ENCODE assay signal across 8 mouse cellular contexts in the genomic region with DNA sequence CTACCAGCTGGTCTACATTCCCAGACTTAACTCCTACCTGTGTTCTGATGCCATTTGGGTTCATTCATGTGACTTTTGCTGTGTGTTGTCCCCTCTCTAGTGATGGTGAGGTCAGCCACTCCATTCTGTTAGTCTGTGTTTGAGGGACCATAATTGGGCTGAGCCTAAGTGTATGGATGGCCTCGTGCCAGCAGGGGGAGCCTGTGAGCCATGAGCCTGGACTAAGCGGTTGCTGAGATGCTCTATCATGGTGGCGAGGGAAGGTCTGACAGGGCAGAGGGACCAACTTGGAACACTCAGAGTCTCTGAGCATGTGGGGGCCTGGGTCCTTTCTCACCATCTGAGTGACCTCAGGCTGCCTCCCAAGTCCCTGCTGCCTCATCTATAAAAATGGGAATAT. TPM values are rescaled to one million over a fixed set of nuclear protein-coding genes. Genes with fewer than 3 reads are reported as not detected.
DNase-seq lines count a peak whose midpoint lies in the region; ATAC-seq and TF ChIP-seq lines count a peak whose summit lies in the region.

No protein-coding gene starts in this region.

- H3K4me1 ChIP-seq in heart, embryonic 11.5 days (ENCODE audit: control insufficient read depth, insufficient read depth, low read length): peaks cover 18% of the 10 kb centered on the region
- H3K4me1 ChIP-seq in limb, embryonic 13.5 days: peaks cover 39% of the 10 kb centered on the region
- peaks cover 35% of the 10 kb centered on the region for H3K4me1 ChIP-seq in midbrain, embryonic 15.5 days
- H3K4me1 ChIP-seq in spleen, adult 2 months (ENCODE audit: control insufficient read depth, insufficient read depth, insufficient read length): peaks cover 4% of the 10 kb centered on the region; the same call in 1 of the 2 replicates

- no peak overlapping the region for H3K4me2 ChIP-seq in heart, embryonic 11.5 days
- no peak overlapping the region for H3K4me2 ChIP-seq in limb, embryonic 13.5 days (replicated peaks)
- no peak overlapping the region for H3K4me2 ChIP-seq in midbrain, embryonic 15.5 days

- no peak overlapping the region for H3K4me3 ChIP-seq in heart, embryonic 11.5 days (ENCODE audit: low read depth, low read length)
- no peak overlapping the region for H3K4me3 ChIP-seq in limb, embryonic 13.5 days
- H3K4me3 ChIP-seq in midbrain, embryonic 15.5 days: no peak overlapping the region
- no peak overlapping the region for H3K4me3 ChIP-seq in spleen, adult 2 months (ENCODE audit: extremely low read depth, insufficient read depth, insufficient read length)

- no peaks in the 10 kb centered on the region for H3K9me3 ChIP-seq in heart, embryonic 11.5 days (replicated peaks; ENCODE audit: control insufficient read depth, low read length)
- no peaks in the 10 kb centered on the region for H3K9me3 ChIP-seq in limb, embryonic 13.5 days
- no peaks in the 10 kb centered on the region for H3K9me3 ChIP-seq in midbrain, embryonic 15.5 days

- DNase-seq in heart, adult 11 months: peak; percentile 94
- peak; percentile 89 for DNase-seq in embryo, embryonic 11 days
- peak; percentile 75 to 91 for DNase-seq in heart, adult 18-20 months
- DNase-seq in kidney, adult 8-10 months: peak; percentile 73 to 84
- peak; percentile 55 to 80 for DNase-seq in spleen, adult 2 months (ENCODE audit: low read depth in 1 of 2, low spot score in 2 of 2)

- no peak for TF ChIP-seq POLR2A in spleen, adult 2 months (IDR thresholded peaks at IDR 0.05; ENCODE audit: low read depth, low read length)

- peak; percentile 98 for TF ChIP-seq CTCF in spleen, adult 2 months (IDR thresholded peaks at IDR 0.05; ENCODE audit: extremely low read depth, insufficient read depth, insufficient read length, insufficient replicate concordance)

- H3K27me3 ChIP-seq in heart, embryonic 11.5 days (ENCODE audit: control insufficient read depth, insufficient read depth, low read length): peaks cover 21% of the 10 kb centered on the region
- peaks cover 24% of the 10 kb centered on the region for H3K27me3 ChIP-seq in limb, embryonic 13.5 days
- H3K27me3 ChIP-seq in midbrain, embryonic 15.5 days (replicated peaks): 0 out of 2 replicates have a peak, but pooled peaks cover 3% of the 10 kb centered on the region
- no peaks in the 10 kb centered on the region for H3K27me3 ChIP-seq in spleen, adult 2 months (ENCODE audit: control insufficient read depth, insufficient read depth, low read length)

- H3K27ac ChIP-seq in heart, embryonic 11.5 days (ENCODE audit: low read depth, low read length): no peak overlapping the region
- H3K27ac ChIP-seq in limb, embryonic 13.5 days: no peak overlapping the region
- no peak overlapping the region for H3K27ac ChIP-seq in midbrain, embryonic 15.5 days
- H3K27ac ChIP-seq in spleen, adult 2 months (ENCODE audit: insufficient read depth, low read length): no peak overlapping the region

- 2% methylated on average over 3 of the region's 3 CpGs for WGBS in heart, embryonic 11.5 days (ENCODE audit: insufficient replicate concordance)
- WGBS in limb, embryonic 13.5 days: 2% methylated on average over 3 of the region's 3 CpGs
- 2% methylated on average over 3 of the region's 3 CpGs for WGBS in midbrain, embryonic 15.5 days
- WGBS in spleen, adult 2 months: 1% methylated on average over 3 of the region's 3 CpGs

- ATAC-seq in heart, embryonic 11.5 days (replicated peaks; ENCODE audit: insufficient number of reproducible peaks, low FRiP score, low TSS enrichment): no peak
- ATAC-seq in limb, embryonic 13.5 days (ENCODE audit: low FRiP score, low read depth): peak; percentile 26; the same call in 1 of the 2 replicates
- peak; percentile 66 for ATAC-seq in midbrain, embryonic 15.5 days (replicated peaks)

- H3K36me3 ChIP-seq in heart, embryonic 11.5 days (ENCODE audit: control insufficient read depth, insufficient read depth, low read length): no peaks in the 10 kb centered on the region
- no peaks in the 10 kb centered on the region for H3K36me3 ChIP-seq in limb, embryonic 13.5 days
- H3K36me3 ChIP-seq in midbrain, embryonic 15.5 days (replicated peaks): no peaks in the 10 kb centered on the region
- H3K36me3 ChIP-seq in spleen, adult 2 months (ENCODE audit: control insufficient read depth, insufficient read depth, low read length): no peaks in the 10 kb centered on the region

- H3K9ac ChIP-seq in heart, embryonic 11.5 days (ENCODE audit: low read depth, low read length): no peak overlapping the region
- H3K9ac ChIP-seq in limb, embryonic 13.5 days: no peak overlapping the region
- H3K9ac ChIP-seq in midbrain, embryonic 15.5 days: no peak overlapping the region

RNA-seq across cellular contexts. Expression of a gene that starts 8.0 kb away (rescaled TPM):
- polyA plus RNA-seq in heart, embryonic 11.5 days (2014; fragmentation: Nextera tagmentation; extraction: Ambion mirVana): 13.3 and 16.7 TPM in 2 replicates
- 100 to 1,000 TPM; 303 to 332 TPM for total RNA-seq in heart, adult 18-20 months (2021)
- 12.3 and 13.3 TPM in 2 replicates for polyA plus RNA-seq in limb, embryonic 13.5 days (2015; fragmentation: Nextera tagmentation; extraction: Ambion mirVana)
- 5.6 and 6.0 TPM in 2 replicates for polyA plus RNA-seq in midbrain, embryonic 15.5 days (2015; fragmentation: Nextera tagmentation; extraction: Ambion mirVana)
- 13.4 and 17.9 TPM in 2 replicates for polyA plus RNA-seq in spleen, adult 2 months (2012; rRNA removed)

RNA-seq across cellular contexts. Expression of a gene that starts 24.8 kb away (rescaled TPM):
- polyA plus RNA-seq in heart, embryonic 11.5 days (2014; fragmentation: Nextera tagmentation; extraction: Ambion mirVana): 266 and 283 TPM in 2 replicates
- 100 to 1,000 TPM; 137 to 160 TPM for total RNA-seq in heart, adult 18-20 months (2021)
- 241 and 278 TPM in 2 replicates for polyA plus RNA-seq in limb, embryonic 13.5 days (2015; fragmentation: Nextera tagmentation; extraction: Ambion mirVana)
- 214 and 230 TPM in 2 replicates for polyA plus RNA-seq in midbrain, embryonic 15.5 days (2015; fragmentation: Nextera tagmentation; extraction: Ambion mirVana)
- 27.4 and 31.3 TPM in 2 replicates for polyA plus RNA-seq in spleen, adult 2 months (2012; rRNA removed)

RNA-seq across cellular contexts. Expression of a gene that starts 41.0 kb away (rescaled TPM):
- polyA plus RNA-seq in heart, embryonic 11.5 days (2014; fragmentation: Nextera tagmentation; extraction: Ambion mirVana): 0.79 and 0.97 TPM in 2 replicates
- 1 to 10 TPM in 1 of 2 experiments, under 1 TPM in 1; 0.82 to 1.4 TPM for total RNA-seq in heart, adult 18-20 months (2021)
- polyA plus RNA-seq in limb, embryonic 13.5 days (2015; fragmentation: Nextera tagmentation; extraction: Ambion mirVana): 7.7 and 8.1 TPM in 2 replicates
- 12.2 and 12.5 TPM in 2 replicates for polyA plus RNA-seq in midbrain, embryonic 15.5 days (2015; fragmentation: Nextera tagmentation; extraction: Ambion mirVana)
- 0.14 and 0.16 TPM in 2 replicates for polyA plus RNA-seq in spleen, adult 2 months (2012; rRNA removed)

RNA-seq across cellular contexts. Expression of a gene that starts 45.3 kb away (rescaled TPM):
- polyA plus RNA-seq in heart, embryonic 11.5 days (2014; fragmentation: Nextera tagmentation; extraction: Ambion mirVana): 11.5 and 11.9 TPM in 2 replicates
- 1 to 10 TPM; 4.4 to 6.0 TPM for total RNA-seq in heart, adult 18-20 months (2021)
- polyA plus RNA-seq in limb, embryonic 13.5 days (2015; fragmentation: Nextera tagmentation; extraction: Ambion mirVana): 7.6 and 8.4 TPM in 2 replicates
- 4.8 and 5.2 TPM in 2 replicates for polyA plus RNA-seq in midbrain, embryonic 15.5 days (2015; fragmentation: Nextera tagmentation; extraction: Ambion mirVana)
- polyA plus RNA-seq in spleen, adult 2 months (2012; rRNA removed): 194 and 240 TPM in 2 replicates
